Mouse (Mus musculus): ENCODE measurements around the gene Cdh4.

Cdh4 gene

DNA sequence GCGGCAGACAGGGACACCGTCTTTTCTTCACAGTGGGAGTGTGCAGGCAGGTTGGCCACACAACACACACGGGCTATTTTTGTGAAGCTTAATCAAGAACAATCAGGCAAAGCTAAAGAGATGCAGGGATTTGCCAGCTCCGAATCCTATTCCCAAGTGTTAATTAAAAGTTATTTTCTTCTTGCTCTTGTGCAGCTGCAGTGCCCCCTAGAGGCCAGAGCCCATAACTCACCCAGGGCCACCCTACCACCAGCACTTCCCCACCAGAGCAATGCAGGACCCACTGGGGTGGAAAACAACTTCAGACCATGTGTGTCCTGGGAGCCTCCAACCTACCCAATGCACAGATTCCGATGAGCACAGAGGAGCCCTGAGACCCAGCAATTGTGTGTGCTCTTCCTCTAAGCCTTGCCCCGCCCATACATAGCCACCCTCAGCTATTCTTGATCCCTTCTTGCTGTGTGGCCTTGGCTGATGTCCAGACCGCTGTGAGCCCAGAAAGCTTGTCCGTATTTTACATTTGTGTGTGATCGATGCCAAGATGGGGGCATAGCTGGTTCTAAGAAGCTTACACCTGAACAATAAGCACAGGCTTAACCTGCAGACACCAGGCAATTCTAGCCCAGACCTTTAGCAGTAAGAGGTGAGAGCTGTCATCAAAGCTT is 435.5 kb downstream of the Cdh4 start:
- no peak for DNase-seq

DNA sequence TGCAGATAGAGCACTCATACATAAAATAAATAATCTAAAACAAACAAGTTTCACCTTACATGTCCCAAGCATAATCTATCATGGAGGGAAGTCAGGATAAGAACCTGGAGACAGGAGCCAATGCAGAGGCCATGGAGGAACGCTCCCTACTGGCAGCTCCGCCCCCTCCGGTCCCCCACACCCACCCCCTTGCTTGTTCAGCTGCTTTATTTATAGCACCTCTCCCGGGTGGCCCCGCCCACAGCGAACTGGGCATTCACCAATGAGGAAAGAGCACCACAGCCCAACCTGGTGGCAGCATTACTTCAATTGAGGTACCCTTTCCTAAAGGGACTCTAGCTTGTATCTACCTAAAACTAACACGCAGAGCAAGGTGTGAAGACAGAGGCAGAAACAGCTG is 442.3 kb downstream of the Cdh4 start:
- DNase-seq = no peak

DNA sequence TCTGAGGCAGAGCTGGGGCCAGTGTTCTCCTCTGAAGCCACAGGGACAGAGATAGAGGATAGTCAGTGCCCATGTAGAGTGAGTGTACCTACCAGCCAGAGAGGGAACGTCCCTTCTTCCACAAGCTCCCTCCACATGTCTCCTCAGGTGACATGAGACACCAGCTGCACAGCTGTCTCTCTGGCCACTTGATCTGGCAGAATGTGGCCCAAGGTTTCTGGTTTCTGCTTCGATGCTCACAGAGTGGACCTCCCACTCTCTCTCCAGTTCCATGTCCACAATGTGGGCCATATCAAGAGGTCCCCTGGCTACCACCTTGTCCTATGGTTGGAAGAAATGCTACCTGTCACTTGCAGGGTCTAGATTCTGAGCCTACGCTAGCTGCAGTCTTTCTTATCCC is 448.8 kb downstream of the Cdh4 start:
- no peak for DNase-seq

DNA sequence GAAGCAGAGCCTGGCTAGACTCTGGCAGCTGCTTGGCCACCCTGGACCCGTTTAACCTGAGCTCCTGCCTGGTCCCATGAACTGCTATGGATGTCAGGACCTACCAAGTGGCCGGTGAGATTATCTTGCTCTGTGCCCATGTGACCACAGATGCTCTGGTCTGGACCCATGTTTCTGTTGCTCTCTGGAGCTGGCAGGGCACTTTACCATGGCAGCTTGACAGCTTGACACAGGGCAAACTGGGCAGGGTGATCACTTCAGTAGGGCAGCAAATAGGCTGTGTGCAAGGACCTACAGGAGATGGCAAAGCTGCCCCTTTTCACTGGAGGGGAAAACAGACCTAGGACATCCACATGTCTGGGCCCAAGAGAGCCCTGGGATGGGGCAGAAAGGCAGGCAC is 454.7 kb downstream of the Cdh4 start:
- no peak for DNase-seq

DNA sequence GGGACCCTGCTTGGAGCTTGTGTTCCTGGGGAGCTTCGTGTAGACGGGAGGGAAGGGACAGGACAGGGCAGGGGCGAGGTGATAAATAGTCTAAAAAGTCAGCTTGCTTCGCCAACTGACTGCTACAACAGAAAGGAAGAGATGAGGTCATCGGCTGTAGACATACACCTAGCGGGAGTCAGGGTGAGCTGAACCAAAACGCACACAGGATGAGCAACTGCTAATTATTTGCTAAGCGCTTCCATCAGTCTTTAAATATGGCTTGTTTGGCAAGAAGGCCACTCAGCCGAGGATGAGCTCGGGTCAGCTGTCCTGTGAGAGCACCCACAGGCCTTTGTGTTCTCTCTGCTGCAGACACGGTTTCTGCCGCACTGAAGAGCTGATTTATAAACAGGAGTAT is 470.7 kb downstream of the Cdh4 start:
- no peak for DNase-seq

DNA sequence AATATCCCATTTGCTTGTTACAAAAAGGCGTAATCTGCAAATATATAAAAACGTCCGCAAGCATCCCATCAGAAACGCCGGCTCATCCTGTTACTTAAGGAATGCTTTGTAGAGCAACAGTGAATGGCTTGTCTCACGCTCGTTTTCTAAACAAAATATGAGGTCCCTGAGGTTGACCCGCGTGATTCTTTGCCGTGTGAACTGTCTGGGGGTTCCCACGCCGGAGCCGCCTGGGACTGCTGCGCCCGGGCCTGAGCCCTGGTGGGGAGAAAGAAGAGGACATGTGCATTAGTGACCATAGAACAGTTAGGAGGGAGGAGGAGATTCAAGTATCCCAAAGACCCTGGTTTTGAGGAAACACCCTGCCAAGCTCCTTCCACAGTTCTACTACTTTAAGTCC is 471.1 kb downstream of the Cdh4 start:
- no peak for DNase-seq

DNA sequence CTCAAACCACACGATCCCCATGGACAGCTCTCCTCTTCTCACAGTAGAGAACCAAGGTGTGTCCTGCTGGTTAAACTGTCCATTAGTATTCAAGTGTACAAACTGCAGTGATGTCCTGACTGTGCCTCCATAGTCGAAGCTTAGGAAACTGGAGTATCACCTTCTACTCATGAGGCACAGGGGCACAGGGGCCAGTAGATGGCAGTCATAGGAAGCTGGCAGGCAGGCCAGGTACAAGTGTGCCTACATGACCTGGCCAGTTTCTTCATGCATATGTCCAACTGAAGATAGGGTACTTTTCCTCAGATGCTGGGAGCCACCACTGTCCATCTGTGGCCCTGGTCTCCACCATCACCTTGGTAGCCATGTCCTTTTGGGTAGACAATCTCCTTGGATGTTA is 472.0 kb downstream of the Cdh4 start:
- no peak for DNase-seq

DNA sequence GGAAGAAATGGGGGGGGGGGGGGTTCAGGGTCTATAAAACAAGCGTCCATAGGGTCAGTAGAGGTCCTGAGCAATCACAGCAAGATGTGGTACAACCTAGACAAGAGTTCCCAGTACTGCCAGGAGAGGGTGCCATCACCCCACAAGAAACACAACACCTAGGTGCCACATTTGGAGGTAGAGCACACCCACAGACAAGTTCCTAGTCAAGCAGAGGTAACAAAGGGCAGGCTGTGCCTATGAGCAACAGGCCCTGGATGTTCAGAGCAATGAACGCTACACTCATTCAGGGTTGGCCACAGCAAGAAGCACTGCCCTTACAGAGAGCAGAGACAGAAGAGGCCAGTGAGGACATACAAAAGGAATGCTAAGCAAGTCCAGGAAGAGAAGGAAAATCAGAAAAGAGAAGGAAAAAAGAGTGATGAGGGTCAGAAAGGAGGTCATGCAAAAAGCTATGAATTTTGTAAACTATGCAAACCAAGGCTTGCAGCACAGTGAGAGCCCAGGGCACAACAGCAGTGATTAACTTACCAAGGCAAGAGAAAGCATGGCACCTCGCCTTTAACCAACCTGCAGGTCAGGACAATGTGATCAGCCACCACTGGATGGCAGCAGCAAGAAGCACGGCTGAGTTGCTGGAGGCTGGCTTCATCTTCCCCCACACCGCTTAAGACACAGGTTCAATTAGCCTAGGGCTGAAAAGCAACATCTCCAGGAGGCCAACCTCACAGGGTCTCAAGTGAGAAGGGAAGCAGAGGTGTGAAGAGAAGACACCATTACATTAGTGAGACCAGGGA is 474.8 kb downstream of the Cdh4 start:
- peak; percentile 43 to 51 for DNase-seq

DNA sequence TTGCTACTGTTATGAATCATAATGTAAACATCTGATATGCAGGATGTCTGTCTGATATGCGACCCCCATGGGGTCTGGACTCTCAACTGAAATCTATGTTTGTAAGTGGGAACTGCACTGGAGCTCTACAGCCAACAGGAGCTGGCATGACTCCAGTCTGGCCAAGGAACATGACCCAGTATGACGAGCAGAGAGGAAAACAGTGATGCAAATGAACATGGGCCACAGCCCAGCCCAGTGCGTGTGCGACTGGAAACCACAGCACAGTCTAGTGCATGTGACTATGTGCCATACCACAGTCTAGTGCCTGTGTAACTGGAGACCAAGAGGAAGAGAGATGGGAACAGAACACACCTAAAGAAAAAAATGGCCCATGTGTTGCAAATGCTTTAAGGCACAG is 477.8 kb downstream of the Cdh4 start:
- DNase-seq = no peak

DNA sequence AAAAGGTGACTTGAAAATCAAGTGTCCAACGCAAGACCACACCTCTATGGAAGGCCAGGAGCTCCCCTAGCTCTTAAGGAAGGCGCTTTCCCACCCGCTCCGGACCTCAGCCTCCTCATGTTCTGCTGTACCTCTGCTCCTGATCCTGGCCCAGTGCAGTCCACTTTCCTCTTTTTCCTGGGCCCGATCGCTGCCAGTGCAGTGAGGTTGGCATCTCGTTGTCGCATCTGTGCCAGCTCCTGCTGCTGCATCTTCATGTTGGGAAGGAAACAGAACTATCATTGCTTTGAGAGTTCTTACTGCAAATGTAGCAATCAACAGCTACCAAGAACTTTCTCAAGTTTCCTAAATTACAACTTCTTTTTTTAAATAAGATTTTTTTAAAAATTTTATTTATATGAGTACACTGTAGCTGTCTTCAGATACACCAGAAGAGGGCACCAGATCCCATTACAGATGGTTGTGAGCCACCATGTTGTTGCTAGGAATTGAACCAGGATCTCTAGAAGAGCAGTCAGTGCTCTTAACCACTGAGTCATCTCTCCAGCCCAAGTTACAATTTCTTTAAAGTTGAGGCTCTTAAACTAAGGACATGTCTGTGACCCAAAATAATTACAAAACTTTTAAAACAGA is 478.9 kb downstream of the Cdh4 start:
- no peak for DNase-seq

DNA sequence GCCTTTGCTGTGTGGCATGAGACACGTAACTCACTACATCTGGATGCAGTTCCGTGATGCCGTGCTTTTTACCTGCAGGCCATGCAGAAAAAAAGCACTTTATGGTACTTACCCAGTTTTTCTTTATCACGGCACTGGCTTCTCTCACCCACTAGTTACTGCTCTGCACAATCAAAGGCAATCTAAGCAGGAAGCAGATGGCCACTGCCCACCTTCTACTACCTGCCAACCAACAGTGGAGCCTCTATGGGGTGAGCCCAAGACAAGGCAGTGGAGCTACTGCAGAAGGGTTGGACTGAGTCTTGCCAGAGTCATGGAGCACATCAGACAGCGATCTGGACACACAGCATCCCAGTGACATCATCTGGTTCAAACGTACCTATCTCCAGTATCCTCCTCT is 481.8 kb downstream of the Cdh4 start:
- DNase-seq = no peak

DNA sequence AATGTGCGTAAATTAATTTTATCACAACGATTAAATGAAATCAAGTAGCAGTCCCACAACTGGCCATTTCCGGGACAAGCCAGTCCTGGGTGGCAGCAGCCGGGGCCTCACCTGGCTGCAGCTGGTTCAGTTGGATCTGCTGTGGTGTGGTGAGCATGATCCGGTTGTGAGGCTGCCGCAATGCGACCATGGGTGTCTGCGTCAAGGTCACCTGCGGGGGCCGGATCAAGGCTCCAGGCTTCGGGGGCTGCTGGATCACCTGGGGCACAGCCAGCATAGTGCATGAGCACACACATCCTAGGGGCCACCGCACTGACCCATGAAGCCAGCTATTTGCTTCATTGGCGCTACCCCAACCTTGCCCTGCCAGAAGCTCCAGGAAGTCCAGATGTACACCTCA is 486.9 kb downstream of the Cdh4 start:
- DNase-seq = no peak

DNA sequence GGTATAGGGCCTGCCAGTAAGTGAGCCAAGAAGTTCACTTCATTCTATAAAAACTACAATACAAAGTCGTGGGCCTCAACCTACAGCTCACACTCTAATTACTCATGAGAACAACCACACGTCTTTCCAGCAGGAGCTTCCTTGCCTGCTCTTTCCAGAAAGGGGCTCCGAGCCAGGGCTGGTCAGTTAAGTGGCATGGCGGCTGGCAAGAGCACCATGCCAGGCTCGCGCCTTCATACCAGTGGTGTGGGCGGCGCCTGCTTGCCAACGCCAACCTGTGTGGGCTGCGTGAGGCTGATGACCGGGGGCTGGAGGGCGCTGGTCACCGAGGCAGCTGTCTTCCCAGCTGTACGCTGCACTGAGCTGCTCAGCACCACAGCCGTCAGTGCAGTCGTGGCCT is 489.5 kb downstream of the Cdh4 start:
- no peak for DNase-seq

DNA sequence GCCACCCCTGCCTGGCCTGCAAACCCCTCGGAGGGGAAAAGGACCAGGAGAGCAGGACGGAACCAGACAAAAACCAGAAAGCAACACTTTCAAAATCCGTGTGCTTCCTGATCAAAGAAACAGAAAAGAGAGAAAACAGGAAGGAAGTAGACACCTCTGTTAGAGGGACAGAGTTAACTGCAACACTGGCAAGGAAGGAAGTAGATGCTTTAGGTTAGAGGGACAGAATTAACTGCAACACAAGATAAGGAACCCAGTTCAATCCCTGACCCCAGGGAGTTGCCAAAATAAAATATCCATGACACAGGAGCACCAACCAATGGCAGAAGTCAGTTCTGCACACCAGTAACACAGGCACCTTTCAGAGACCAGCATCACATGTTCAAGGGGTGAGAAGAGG is 491.9 kb downstream of the Cdh4 start:
- DNase-seq = no peak

DNA sequence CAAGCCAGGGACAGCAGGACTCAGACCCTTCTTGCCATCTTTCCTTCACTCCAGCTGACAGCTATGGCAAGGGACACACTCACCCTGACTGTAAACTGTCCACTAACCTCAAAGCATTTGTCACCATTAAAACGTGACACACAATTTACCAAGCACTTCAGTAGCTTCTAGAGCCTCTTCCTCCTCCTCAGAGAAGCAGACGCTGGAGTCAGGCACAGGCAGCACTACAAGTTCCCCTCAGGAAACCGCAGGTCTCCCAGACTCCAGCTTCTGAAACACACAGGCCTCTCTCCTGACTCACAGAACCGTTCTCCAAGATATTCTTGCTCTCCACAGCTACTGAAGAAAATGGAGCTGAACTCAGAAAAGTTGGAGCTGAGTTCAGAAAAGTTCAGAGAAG is 494.9 kb downstream of the Cdh4 start:
- DNase-seq = no peak

DNA sequence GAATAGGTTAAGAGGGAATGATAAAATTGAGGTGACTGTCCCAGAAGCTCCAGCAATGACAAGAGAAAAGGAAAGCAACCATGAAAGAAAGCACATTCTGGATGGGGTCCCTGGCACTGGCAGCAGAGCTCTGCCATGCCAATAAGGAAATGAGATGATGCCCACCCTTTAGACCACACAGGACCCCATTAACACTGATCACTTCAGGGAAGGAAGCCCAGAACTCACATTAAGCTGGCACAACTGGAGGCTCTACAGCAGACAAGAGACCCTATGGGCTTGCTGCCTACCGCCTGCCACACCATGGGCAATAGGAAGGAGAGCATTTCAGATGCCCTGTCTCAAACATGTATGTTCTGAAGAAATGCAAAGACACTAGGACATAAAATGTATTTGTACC is 499.5 kb downstream of the Cdh4 start:
- DNase-seq = no peak

DNA sequence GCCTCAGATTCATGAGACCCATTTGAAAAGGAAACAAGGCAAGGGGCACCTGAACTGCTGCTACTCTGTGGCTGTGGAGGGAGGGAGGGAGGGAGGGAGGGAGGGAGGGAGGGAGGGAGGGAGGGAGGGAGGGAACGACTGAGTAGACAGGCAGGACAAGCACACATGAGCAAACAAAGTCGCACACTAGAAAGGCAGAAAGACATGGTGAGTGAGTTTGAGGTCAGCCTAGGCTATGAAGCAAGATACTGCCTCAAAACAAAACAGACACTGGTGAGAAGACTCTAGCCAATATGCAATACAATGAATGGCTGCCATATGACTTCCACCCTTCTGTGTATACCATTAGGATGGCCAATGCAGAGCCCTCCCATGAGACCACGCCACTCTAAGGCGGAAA is 502.8 kb downstream of the Cdh4 start:
- DNase-seq = no peak

DNA sequence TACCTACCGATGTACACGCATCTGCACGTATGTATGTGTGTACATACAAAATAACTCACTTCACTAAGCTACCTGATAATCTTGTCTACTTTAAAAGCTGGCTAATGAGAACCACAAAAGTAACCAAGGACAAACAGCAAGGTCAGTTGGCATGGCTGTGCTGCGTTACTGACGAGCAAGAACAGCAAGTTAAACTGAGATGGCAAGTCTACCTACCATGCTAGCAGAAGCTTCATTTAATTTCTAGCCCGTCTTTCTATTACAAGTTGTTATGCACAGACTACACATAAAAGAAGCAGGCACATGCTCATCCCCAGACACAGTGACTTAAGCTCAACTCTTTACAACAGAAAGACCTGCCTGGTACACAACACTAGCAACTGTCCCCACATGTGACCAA is 504.3 kb downstream of the Cdh4 start:
- no peak for DNase-seq

DNA sequence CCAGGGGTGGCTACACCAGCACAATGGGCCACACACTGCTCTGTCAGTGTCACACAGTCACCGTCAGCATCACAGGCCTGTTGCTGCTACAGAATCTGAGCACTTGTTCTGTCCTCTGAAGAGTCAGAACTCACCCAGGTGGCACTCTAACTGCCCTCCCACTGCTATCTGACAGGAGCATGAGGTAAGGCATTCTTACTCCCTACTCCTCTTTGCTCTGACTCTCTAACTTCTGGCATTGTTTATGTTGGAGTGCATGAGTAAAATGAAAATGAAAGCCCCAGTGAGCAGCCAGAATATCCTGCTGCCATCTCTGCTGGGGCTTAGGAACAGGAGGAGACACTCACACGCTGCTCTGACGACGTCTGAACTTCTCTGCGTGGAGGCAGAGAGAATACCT is 505.4 kb downstream of the Cdh4 start:
- no peak for DNase-seq

DNA sequence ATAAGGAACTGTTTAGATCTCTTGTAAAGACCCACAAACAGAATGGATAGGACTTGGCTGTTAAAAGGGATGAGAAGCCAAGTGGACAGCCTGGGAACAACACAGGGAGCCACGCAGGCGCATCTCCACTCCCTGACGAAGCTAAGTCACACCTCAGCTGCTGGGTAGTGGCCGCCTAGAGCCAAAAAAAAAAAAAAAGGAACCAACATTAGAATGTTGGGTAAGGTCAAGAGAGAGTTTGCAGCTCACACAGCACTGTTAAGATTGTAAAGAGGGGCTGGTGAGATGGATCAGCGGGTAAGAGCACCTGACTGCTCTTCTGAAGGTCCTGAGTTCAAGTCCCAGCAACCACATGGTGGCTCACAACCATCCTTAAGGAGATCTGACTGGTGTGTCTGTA is 506.6 kb downstream of the Cdh4 start:
- no peak for DNase-seq
